Mouse (Mus musculus) kidney, postnatal 4 days (tissue): ENCODE data around the gene Flnc.
A peak's percentile ranks its signal among the peaks of the same experiment; 100 is the strongest.
"Not testable (repeated sequence)": the region's sequence is repeated elsewhere in the genome, so short reads cannot be mapped to it uniquely, and the experiment has no call there.

Experiments
- DNase-seq, 2 experiments: peaks; one replicate each; pipeline ENCODE4 v3.0.0; 2021; ENCODE audit warnings: mixed read lengths in 2 of 2

The Flnc gene

DNA sequence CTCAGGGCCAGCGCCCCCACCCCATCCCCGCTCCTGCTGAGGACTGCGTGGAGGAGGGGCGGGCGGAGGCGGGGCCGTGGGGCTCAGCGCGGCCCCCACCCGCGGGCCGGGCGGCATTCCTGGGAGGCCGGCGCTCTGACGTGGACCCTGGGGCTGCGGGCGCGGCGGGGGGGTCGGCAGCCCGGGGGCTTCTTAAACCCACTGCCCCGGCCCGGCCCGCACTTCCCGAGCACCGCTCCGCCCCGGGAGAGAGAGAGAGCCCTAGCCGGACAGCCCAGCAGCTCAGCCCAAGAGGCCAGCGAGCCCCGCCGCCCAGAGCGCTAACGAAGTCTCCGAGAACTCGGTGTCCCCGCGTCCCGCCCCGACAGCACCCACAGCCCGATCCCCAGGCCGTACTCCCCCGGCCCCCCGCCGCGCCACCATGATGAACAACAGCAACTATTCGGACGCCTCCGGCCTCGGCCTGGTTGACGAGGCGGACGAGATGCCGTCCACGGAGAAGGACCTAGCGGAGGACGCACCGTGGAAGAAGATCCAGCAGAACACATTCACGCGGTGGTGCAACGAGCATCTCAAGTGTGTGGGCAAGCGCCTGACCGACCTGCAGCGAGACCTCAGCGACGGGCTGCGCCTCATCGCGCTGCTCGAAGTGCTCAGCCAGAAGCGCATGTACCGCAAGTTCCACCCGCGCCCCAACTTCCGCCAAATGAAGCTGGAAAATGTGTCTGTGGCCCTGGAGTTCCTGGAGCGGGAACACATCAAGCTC, at the start of gene Flnc:
Gene Flnc, plus strand, starts transcription at position 219 of the 766 bp plus-strand sequence.
- DNase-seq: peak; percentile 66 to 72

DNA sequence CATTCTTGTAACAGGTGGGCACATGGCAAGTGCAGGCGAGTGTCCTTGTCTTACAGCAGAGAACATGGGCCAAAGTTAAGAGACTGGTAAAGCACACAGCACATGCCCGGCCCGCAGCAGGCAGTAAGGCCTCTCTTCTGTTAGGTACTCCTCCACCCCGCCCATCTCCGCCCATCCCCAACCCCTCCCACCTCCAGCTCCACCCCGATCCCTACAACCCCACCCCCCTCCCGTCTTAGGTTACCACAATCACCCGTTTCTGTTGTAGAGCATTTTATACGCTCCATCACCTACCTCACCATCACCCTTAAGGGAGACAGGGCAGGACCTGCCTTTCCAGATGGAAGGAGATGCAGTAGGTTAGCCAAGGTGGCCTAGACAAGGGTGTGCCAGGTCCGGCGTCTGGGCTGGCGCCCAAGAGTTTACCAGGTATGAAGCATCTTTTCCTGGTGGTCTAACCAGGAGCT, 45.0 kb upstream of the Flnc start, which contains the start of gene Opn1sw:
Gene Opn1sw, minus strand, starts transcription at position 417 of the 467 bp plus-strand sequence.
- peak; percentile 61 to 67 for DNase-seq

GRCm38 (mm10) chr6:29388606-29389080, 44.4 kb upstream of the Flnc start:
- DNase-seq: peak; percentile 91 to 94

GRCm38 (mm10) chr6:29389425-29389824, 43.6 kb upstream of the Flnc start:
- DNase-seq: no peak

DNA sequence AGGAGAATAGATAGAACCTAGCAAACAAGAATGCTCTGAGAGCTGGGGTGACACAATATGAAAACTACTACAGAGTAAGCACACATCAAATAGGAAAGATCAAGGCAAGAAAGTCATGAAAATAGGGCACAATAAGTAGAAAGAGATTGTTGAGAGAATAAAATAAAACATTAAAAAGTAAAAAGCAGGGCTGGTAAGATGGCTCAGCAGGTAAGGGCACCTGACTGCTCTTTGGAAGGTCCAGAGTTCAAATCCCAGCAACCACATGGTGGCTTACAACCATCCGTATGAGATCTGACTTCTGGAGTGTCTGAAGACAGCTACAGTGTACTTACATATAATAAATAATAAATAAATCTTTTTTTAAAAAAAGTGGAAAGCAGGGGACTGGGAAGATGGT, 42.6 kb upstream of the Flnc start:
- DNase-seq: not testable (repeated sequence)

DNA sequence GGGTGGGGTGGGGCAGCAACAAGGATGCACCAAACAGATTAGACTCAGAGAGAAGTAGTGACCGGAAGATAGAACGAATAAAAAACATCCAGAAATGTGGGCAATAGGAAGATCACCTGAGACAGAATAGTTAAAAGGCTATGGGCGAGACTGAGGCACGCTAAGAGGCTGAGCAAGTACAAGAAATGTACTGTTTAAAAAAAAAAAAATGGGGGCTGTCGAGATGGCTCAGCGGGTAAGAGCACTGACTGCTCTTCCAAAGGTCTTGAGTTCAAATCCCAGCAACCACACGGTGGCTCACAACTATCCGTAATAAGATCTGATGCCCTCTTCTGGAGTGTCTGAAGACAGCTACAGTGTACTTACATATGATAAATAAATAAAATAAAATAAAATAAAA, 41.8 kb upstream of the Flnc start:
- not testable (repeated sequence) for DNase-seq

DNA sequence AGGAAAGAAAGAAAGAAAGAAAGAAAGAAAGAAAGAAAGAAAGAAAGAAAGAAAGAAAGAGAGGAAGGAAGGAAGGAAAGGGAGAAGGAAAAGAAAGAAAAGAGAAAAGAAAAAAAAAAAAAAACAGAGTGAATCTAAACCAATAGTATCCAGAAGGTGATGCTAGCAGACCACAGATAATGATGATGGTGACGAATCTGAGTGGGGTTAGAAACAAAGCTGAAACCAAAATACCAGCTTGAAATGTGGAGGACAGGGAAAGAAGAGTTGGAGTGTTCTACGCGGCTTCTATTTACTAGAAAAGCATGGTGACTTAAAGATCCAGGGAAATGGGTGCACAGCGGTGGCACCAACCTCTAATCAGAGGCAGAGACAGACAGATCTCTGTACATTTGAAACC, 41.3 kb upstream of the Flnc start:
- DNase-seq: no peak

DNA sequence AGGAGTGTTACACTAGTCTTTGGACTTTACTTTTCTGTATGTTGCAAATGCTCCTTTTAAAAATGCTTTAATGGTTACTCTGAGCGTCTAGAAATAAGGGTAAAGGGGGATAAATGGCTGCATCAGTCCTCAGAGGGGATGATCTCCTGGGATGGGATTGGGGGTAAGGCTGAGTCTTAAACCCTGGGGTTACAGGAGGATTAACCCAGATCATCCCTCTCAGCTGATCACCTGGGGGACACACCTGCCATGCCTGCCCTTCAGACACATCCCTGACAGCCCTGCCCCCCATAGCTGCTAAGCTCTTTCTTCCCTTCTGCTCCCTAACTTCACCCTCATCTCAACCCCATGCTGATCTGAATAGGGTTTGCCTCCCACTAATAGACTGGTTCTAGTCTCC, 38.8 kb upstream of the Flnc start:
- DNase-seq: no peak

- peak; percentile 79 to 85 for DNase-seq
Observed at GRCm38 (mm10) chr6:29395910-29396713, 36.9 kb upstream of the Flnc start, which contains the start of gene Ccdc136. Gene Ccdc136 (plus strand): TSS chr6:29396309.

GRCm38 (mm10) chr6:29396714-29397540, 36.1 kb upstream of the Flnc start:
- peak in 1 of 2 experiments; percentile 58 for DNase-seq

GRCm38 (mm10) chr6:29397575-29397974, 35.5 kb upstream of the Flnc start:
- DNase-seq: peak; percentile 38 to 57

DNA sequence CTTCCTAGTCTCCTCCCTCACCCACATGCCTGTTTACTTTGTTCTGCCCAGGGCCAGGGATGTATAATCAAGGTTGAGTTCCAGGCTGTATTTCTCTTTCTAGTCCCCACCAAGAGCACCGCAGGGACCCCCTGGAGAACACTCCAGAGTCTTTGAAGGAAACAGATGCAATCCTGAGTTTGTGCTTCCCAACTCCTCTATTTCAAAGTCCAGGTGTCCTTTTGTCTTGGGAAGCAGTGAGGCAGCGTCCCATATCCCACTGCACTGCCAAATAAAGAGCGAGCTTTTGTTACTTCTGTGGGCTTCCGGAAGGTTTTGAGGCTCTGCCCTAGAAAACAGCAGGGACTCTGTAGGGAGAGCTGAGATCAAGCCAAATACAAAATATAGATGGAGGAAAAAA, 33.2 kb upstream of the Flnc start:
- no peak for DNase-seq

DNA sequence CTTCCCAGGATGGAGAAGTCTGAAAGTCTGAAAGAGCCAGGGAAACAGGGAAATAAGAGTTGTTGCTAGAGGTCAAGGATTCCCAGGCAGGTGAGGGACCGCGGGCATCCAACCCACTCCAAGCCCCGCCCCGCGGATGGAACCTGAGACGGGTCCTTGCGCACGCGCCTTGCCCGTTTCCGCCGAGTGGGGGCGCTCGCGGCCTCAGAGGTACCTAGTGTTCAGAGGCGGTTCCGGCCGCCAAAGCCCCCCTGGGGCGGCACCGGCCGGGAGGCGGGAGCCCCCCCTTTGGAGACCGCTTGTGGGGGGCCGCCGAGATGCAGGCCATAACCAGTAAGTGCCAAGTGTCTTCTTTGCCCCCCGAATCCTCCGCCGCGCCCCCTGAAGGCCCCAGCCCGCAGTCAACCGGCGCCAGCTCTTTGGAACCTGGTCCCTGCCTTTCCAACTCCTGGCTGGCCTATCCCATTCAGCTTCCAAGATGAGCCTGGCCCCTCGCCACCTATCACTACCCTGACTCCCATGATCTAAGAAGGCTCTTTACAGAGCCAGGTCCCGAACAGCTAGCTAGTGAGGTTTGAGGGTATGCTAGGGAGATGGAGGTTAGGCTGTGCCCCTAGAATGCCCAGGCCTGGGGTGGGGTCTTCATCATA, 30.2 kb upstream of the Flnc start:
- DNase-seq: peak; percentile 58 to 64

DNA sequence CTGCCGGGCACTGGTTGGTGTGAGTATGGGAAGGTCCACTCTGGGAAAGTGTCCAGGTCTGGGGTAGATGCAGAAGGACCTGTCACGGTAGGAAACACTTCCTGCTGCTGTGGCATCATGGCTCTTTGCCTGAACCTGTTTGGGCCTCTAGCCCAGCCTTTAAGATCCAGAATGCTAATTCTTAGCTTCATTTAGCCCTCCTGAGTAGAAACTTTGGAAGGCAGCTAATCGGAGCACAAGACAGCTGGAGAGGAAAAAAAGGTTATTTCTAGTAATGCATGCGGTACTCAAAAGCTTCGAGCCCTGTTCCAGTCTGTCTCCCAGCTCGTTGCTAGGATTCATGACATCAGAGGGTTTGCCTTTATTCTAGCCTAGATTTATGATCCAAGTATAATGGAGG, 26.6 kb upstream of the Flnc start:
- DNase-seq: no peak

GRCm38 (mm10) chr6:29415446-29415845, 17.6 kb upstream of the Flnc start:
- DNase-seq: no peak

GRCm38 (mm10) chr6:29420596-29420995, 12.5 kb upstream of the Flnc start:
- no peak for DNase-seq

- no peak for DNase-seq
Observed at GRCm38 (mm10) chr6:29425118-29425517, 7.9 kb upstream of the Flnc start.

GRCm38 (mm10) chr6:29426331-29426730, 6.7 kb upstream of the Flnc start:
- DNase-seq: no peak

DNA sequence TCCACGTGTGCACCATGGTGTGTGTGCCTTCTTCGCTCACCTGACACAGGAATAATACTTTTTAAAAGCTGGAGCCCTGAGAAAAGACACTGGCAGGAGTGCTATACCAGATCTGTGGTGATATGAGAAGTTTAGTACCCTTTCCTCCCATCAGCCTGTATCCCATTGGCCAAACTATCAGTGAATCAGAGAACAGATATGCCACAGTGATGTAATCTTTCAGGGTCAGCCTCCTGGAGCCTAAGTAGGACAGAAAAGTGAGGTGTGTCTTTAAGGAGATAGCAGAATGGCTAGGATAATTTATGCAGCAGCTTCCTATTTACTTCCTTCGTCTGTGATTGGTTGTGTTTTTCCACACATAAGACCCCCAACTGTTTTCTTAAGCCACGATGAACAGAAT, 4.9 kb upstream of the Flnc start:
- no peak for DNase-seq

- DNase-seq: no peak
Observed at GRCm38 (mm10) chr6:29430681-29431420, 2.2 kb upstream of the Flnc start.

DNA sequence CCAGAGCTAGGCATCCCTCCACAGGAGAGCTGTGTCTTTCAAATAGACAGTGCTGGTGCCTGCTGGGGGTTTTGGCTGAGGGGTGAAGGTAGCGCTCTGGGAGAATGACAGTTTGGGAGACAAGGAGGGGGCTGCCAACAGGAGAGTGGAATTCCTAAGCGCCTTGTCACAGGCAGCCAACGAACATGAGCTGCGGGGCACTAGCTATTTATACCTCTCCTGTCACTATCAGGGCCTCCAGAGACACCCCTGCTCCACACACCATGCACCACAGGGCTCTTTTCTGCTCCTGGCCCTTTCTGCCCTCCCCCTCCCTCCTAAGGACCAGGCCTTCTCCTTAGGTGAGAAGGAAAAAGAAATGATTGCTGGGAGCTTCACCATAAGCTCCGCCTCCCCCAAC, 1.6 kb upstream of the Flnc start:
- DNase-seq: no peak
